Mouse (Mus musculus) neural tube, embryonic 11.5 days (tissue): ENCODE results near the gene Cfap54. TPM values are rescaled to one million over a fixed set of nuclear protein-coding genes. Genes with fewer than 3 reads are reported as not detected.

Experiments used
- ATAC-seq: fragments of 200-750 bp; cut with Nextera tagmentation; 2 replicates; pipeline ENCODE4 v1.8.0; 2017; ENCODE audit warnings: moderate number of reproducible peaks, mild to moderate bottlenecking, moderate TSS enrichment, moderate library complexity; ENCODE audit not compliant: insufficient read depth, low FRiP score, low TSS enrichment
- DNase-seq: peaks from one replicate; pipeline ENCODE4 v3.0.0-alpha.2; 2015; ENCODE audit warnings: low spot score
- H3K27ac ChIP-seq: fragments of 300-500 bp; sonication (generic); 2 replicates; pipeline ENCODE4 v1.5.1; 2014; ENCODE audit warnings: low read depth, mild to moderate bottlenecking, low read length
- H3K27me3 ChIP-seq: fragments of 300-500 bp; sonication (generic); 2 replicates; pipeline ENCODE4 v1.6.1; 2014; ENCODE audit warnings: mild to moderate bottlenecking, low read length, mixed read lengths; ENCODE audit not compliant: control insufficient read depth, insufficient read depth
- H3K36me3 ChIP-seq: fragments of 300-500 bp; sonication (generic); 2 replicates; pipeline ENCODE4 v1.6.1; 2014; ENCODE audit warnings: mild to moderate bottlenecking, low read length, moderate library complexity, mixed read lengths; ENCODE audit not compliant: control insufficient read depth, insufficient read depth
- H3K4me1 ChIP-seq: fragments of 300-500 bp; sonication (generic); 2 replicates; pipeline ENCODE4 v1.6.1; 2014; ENCODE audit warnings: low read length, mixed read lengths; ENCODE audit not compliant: control insufficient read depth, insufficient read depth
- H3K4me2 ChIP-seq: fragments of 300-500 bp; sonication (generic); 2 replicates; pipeline ENCODE4 v1.6.1; 2014; ENCODE audit warnings: low read depth, mild to moderate bottlenecking, moderate library complexity
- H3K4me3 ChIP-seq: fragments of 300-500 bp; sonication (generic); 2 replicates; pipeline ENCODE4 v1.5.1; 2014; ENCODE audit warnings: low read depth, low read length
- H3K9ac ChIP-seq: fragments of 300-500 bp; sonication (generic); 2 replicates; pipeline ENCODE4 v1.6.1; 2014; ENCODE audit warnings: mild to moderate bottlenecking, low read length
- H3K9me3 ChIP-seq: fragments of 300-500 bp; sonication (generic); 2 replicates; pipeline ENCODE4 v1.6.1; 2016; ENCODE audit warnings: low read length; ENCODE audit not compliant: control insufficient read depth
- WGBS: fragments of 180-500 bp; shearing (Covaris S2); extraction: QIAGEN DNeasy Blood & Tissue Kit; methylation state at CpG from one replicate; pipeline ENCODE4 v1.1.7; 2014; 5-methylcytosine and 5-hydroxymethylcytosine counted together
- polyA plus RNA-seq: library from polyadenylated mRNA; unstranded; fragments of >200 nt; fragmentation: Nextera tagmentation; extraction: Ambion mirVana; gene quantifications from 2 replicates; pipeline ENCODE4 v1.2.1, GENCODE M21; 2014

The Cfap54 gene
- polyA plus RNA-seq, 1 experiment from 2014 or later, result 0.21 TPM

- WGBS, result 70% methylated on average over 2 of the region's 2 CpGs
- Histone ChIP-seq H3K27me3 (no peaks in the 10 kb centered on the region), H3K4me3 (no peak overlapping the region), H3K27ac (no peak overlapping the region), H3K9ac (no peak overlapping the region), H3K4me2 (no peak overlapping the region), H3K4me1 (no peaks in the 10 kb centered on the region), H3K36me3 (no peaks in the 10 kb centered on the region), H3K9me3 (no peaks in the 10 kb centered on the region)
- no peak for ATAC-seq
- no peak for DNase-seq
Measured at GRCm38 (mm10) chr10:92837045-92837444, 244.4 kb downstream of the Cfap54 start.

DNA sequence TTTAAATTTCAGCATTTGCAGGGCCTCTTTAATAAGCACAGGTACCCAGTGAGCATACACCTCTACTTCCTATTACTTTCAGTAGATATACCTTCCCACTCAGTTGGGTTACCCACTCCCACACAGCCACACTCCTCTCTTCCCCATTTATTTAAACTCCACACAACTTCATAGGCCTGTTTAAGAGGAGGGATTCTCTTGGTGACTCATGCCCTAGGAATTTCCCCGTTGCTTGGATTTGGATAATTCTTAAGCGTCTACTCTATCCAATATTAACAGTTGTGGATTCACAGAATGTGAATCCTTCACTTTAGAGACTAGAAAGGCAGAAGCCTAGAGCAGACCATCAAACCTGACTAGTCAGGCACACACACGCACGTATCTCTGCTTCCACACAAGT, 259.9 kb downstream of the Cfap54 start:
- Histone ChIP-seq H3K4me2 (no peak overlapping the region), H3K27me3 (no peaks in the 10 kb centered on the region), H3K9me3 (no peaks in the 10 kb centered on the region), H3K36me3 (no peaks in the 10 kb centered on the region), H3K4me3 (no peak overlapping the region), H3K4me1 (no peaks in the 10 kb centered on the region), H3K27ac (no peak overlapping the region), H3K9ac (no peak overlapping the region)
- 91% methylated on average over 4 of the region's 4 CpGs for WGBS
- ATAC-seq (no peak), DNase-seq (no peak)

DNA sequence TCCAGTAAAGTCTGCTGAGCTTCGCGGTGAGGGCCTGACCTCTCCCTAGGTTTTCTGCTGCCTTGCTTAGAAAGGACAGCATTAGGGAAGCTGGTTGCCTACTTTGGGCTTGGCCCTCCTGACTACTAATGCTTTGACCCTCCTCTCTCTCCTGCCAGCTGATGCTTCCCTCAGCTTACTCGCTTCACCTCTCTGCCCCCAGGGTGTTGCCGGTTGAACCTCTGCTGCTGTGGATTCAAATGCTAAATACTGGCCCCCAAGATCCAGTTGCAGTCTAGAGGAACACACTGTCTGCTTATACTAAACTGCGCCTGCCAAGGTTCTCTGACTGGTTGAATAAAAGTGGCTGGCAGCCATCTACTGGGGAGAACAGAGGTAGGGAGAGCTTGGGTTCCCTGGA, 263.2 kb downstream of the Cfap54 start:
- Histone ChIP-seq H3K4me3 (no peak overlapping the region), H3K9ac (no peak overlapping the region), H3K36me3 (no peaks in the 10 kb centered on the region), H3K4me1 (no peaks in the 10 kb centered on the region), H3K4me2 (no peak overlapping the region), H3K9me3 (no peaks in the 10 kb centered on the region), H3K27me3 (no peaks in the 10 kb centered on the region), H3K27ac (no peak overlapping the region)
- DNase-seq, result no peak
- 39% methylated on average over 5 of the region's 5 CpGs for WGBS
- no peak for ATAC-seq

GRCm38 (mm10) chr10:92816903-92817302, 264.5 kb downstream of the Cfap54 start:
- Histone ChIP-seq H3K4me3 (no peak overlapping the region), H3K9ac (no peak overlapping the region), H3K27ac (no peak overlapping the region), H3K4me1 (no peaks in the 10 kb centered on the region), H3K4me2 (no peak overlapping the region), H3K36me3 (no peaks in the 10 kb centered on the region), H3K9me3 (no peaks in the 10 kb centered on the region), H3K27me3 (no peaks in the 10 kb centered on the region)
- WGBS, result 82% methylated on average over 5 of the region's 5 CpGs
- no peak for ATAC-seq
- no peak for DNase-seq

- DNase-seq, result no peak
- Histone ChIP-seq H3K27me3 (no peaks in the 10 kb centered on the region), H3K4me2 (no peak overlapping the region), H3K27ac (no peak overlapping the region), H3K9me3 (no peaks in the 10 kb centered on the region), H3K4me1 (no peaks in the 10 kb centered on the region), H3K36me3 (no peaks in the 10 kb centered on the region), H3K9ac (no peak overlapping the region), H3K4me3 (no peak overlapping the region)
- 80% methylated on average over 9 of the region's 9 CpGs for WGBS
- no peak for ATAC-seq
Measured at GRCm38 (mm10) chr10:92810894-92811293, 270.5 kb downstream of the Cfap54 start.

DNA sequence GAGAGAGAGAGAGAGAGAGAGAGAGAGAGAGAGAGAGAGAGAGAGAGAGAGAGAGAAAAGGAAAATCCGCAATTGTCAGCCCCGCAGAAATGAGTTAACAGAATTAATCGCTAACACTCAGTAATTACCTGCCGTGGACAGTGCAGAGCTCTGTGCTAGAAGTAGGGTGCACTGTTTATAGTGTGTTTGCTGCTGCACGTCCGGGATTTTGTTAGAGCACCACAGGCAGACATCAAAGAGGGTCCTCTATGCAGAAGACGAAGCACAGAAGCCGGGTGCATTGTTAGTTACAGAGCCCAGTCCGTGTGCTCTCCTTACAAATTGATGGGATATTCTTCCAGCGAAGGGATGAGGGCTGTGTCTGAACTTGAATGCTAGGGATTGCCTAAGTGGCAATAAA, 289.5 kb downstream of the Cfap54 start:
- Histone ChIP-seq H3K9ac (no peak overlapping the region), H3K4me3 (no peak overlapping the region), H3K9me3 (no peaks in the 10 kb centered on the region), H3K4me2 (no peak overlapping the region), H3K27ac (no peak overlapping the region), H3K4me1 (no peaks in the 10 kb centered on the region; the same call in 1 of the 2 replicates), H3K27me3 (no peaks in the 10 kb centered on the region), H3K36me3 (no peaks in the 10 kb centered on the region)
- DNase-seq, result no peak
- ATAC-seq, result peak; percentile 63; the same call in 1 of the 2 replicates
- 54% methylated on average over 10 of the region's 10 CpGs for WGBS

GRCm38 (mm10) chr10:92791531-92791900, 289.9 kb downstream of the Cfap54 start:
- Histone ChIP-seq H3K27ac (no peak overlapping the region), H3K4me2 (no peak overlapping the region), H3K9ac (no peak overlapping the region), H3K9me3 (no peaks in the 10 kb centered on the region), H3K4me1 (no peaks in the 10 kb centered on the region; the same call in 1 of the 2 replicates), H3K36me3 (no peaks in the 10 kb centered on the region), H3K4me3 (no peak overlapping the region), H3K27me3 (no peaks in the 10 kb centered on the region)
- DNase-seq, result no peak
- peak; percentile 72 for ATAC-seq
- WGBS, result 42% methylated on average over 9 of the region's 9 CpGs

DNA sequence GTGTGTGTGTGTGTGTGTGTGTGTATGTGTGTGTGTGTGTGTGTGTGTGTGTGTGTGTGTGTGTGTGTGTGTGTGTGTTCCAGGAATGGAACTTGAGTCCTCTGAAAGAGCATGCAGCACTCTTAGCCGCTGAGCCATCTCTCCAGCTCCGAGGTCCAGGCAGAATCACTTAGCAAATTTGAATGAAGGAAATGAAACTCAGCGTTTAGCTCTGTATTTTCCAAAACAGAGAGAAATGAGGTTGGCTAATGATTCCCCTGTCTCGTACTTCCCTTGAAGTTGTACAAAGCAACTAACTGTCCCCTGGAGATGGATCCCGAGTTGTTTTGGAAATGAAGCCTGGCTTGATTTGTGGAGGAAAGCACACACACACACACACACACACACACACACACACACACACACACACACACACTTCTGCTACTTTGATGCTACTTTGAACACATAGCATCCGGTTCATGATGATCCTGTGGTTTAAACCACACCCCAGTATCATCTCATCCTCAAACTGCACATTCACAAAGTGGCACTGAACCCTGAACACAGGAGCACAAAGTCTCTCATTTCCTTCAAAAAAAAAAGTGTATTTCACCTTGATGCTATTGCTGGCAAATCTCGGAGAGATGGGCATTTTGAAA, 290.4 kb downstream of the Cfap54 start:
- Histone ChIP-seq H3K4me1 (no peaks in the 10 kb centered on the region; the same call in 1 of the 2 replicates), H3K4me2 (no peak overlapping the region), H3K27ac (no peak overlapping the region), H3K9ac (no peak overlapping the region), H3K27me3 (no peaks in the 10 kb centered on the region), H3K9me3 (no peaks in the 10 kb centered on the region), H3K4me3 (no peak overlapping the region), H3K36me3 (no peaks in the 10 kb centered on the region)
- whole genome bisulfite sequencing, result 45% methylated on average over 7 of the region's 7 CpGs
- 0 out of 2 replicates have a peak, but pooled peaks have one; percentile 4 for ATAC-seq
- no peak for DNase-seq

- 18% methylated on average over 2 of the region's 2 CpGs for WGBS
- no peak overlapping the region for H3K9ac ChIP-seq
- DNase-seq (no peak), ATAC-seq (no peak)
- no peaks in the 10 kb centered on the region for H3K36me3 ChIP-seq
- H3K27me3 ChIP-seq, result no peaks in the 10 kb centered on the region
- H3K9me3 ChIP-seq, result no peaks in the 10 kb centered on the region
- H3K4me1 ChIP-seq, result no peaks in the 10 kb centered on the region; the same call in 1 of the 2 replicates
- no peak overlapping the region for H3K27ac ChIP-seq
- no peak overlapping the region for H3K4me2 ChIP-seq
- no peak overlapping the region for H3K4me3 ChIP-seq
Measured at GRCm38 (mm10) chr10:92790247-92790646, 291.2 kb downstream of the Cfap54 start.
